Mouse (Mus musculus) erythroblast, embryonic 14.5 days (primary cell): ENCODE data around the gene Hoxd8. TPM values are rescaled to one million over a fixed set of nuclear protein-coding genes. Genes with fewer than 3 reads are reported as not detected.

Experiments
- H3K27me3 ChIP-seq: 2 replicates; pipeline ENCODE4 v1.6.1; 2012; ENCODE audit warnings: inconsistent platforms; ENCODE audit not compliant: control insufficient read depth
- H3K36me3 ChIP-seq: 2 replicates; pipeline ENCODE4 v1.6.1; 2012; ENCODE audit warnings: mild to moderate bottlenecking, inconsistent platforms; ENCODE audit not compliant: control insufficient read depth
- H3K4me1 ChIP-seq: 2 replicates; pipeline ENCODE4 v1.6.1; 2012; ENCODE audit warnings: inconsistent platforms; ENCODE audit not compliant: control insufficient read depth
- H3K4me3 ChIP-seq: replicated peaks from 2 replicates; pipeline ENCODE3; 2012; ENCODE audit warnings: moderate library complexity, mild to moderate bottlenecking, inconsistent platforms
- H3K9me3 ChIP-seq: 2 replicates; pipeline ENCODE4 v1.6.1; 2012; ENCODE audit warnings: low read length, inconsistent platforms, mixed read lengths; ENCODE audit not compliant: control insufficient read depth
- GATA1 ChIP-seq: IDR thresholded peaks from 2 replicates; pipeline ENCODE4 v1.6.1; 2012; ENCODE audit warnings: low read length, inconsistent platforms, mixed read lengths
- TAL1 ChIP-seq: IDR thresholded peaks from 3 replicates; pipeline ENCODE4 v1.6.1; 2012; ENCODE audit warnings: low read length, inconsistent platforms, mixed read lengths
- polyA plus RNA-seq: library from polyadenylated mRNA; stranded (reverse); fragments of >175 nt; gene quantifications from 2 replicates; pipeline ENCODE4 v1.2.3, GENCODE M21; 2012

Hoxd8 gene
- polyA plus RNA-seq, 1 experiment: not detected

GRCm38 (mm10) chr2:74741252-74741978, 37.0 kb downstream of the Hoxd8 start:
- no peaks in the 10 kb centered on the region for H3K9me3 ChIP-seq
- H3K27me3 ChIP-seq: peaks cover 98% of the 10 kb centered on the region
- no peaks in the 10 kb centered on the region for H3K4me1 ChIP-seq
- no peak overlapping the region for H3K4me3 ChIP-seq
- no peaks in the 10 kb centered on the region for H3K36me3 ChIP-seq
- no peak for TF ChIP-seq TAL1
- TF ChIP-seq GATA1: no peak

GRCm38 (mm10) chr2:74741979-74742277, 37.5 kb downstream of the Hoxd8 start:
- peaks cover 98% of the 10 kb centered on the region for H3K27me3 ChIP-seq
- H3K4me1 ChIP-seq: no peaks in the 10 kb centered on the region
- H3K36me3 ChIP-seq: no peaks in the 10 kb centered on the region
- no peaks in the 10 kb centered on the region for H3K9me3 ChIP-seq
- no peak overlapping the region for H3K4me3 ChIP-seq
- no peak for TF ChIP-seq TAL1
- no peak for TF ChIP-seq GATA1

- Histone ChIP-seq H3K4me3 (no peak overlapping the region), H3K36me3 (no peaks in the 10 kb centered on the region), H3K27me3 (peaks cover 98% of the 10 kb centered on the region), H3K4me1 (no peaks in the 10 kb centered on the region), H3K9me3 (no peaks in the 10 kb centered on the region; the same call in 1 of the 2 replicates)
- TF ChIP-seq GATA1 (no peak), TAL1 (no peak)
Measured at GRCm38 (mm10) chr2:74745540-74746297, 41.3 kb downstream of the Hoxd8 start.

GRCm38 (mm10) chr2:74746298-74746921, 42.0 kb downstream of the Hoxd8 start:
- H3K27me3 ChIP-seq: peaks cover 98% of the 10 kb centered on the region
- TF ChIP-seq TAL1 (no peak), GATA1 (no peak)
- H3K4me1 ChIP-seq: no peaks in the 10 kb centered on the region
- no peaks in the 10 kb centered on the region; the same call in 1 of the 2 replicates for H3K9me3 ChIP-seq
- no peak overlapping the region for H3K4me3 ChIP-seq
- H3K36me3 ChIP-seq: no peaks in the 10 kb centered on the region

- peaks cover 98% of the 10 kb centered on the region for H3K27me3 ChIP-seq
- TF ChIP-seq GATA1 (no peak), TAL1 (no peak)
Measured at GRCm38 (mm10) chr2:74747006-74747405, 42.6 kb downstream of the Hoxd8 start.

GRCm38 (mm10) chr2:74747661-74748141, 43.3 kb downstream of the Hoxd8 start:
- TF ChIP-seq GATA1 (no peak), TAL1 (no peak)
- H3K4me1 ChIP-seq: no peaks in the 10 kb centered on the region
- H3K9me3 ChIP-seq: no peaks in the 10 kb centered on the region; the same call in 1 of the 2 replicates
- H3K27me3 ChIP-seq: peaks cover 98% of the 10 kb centered on the region
- H3K4me3 ChIP-seq: no peak overlapping the region
- no peaks in the 10 kb centered on the region for H3K36me3 ChIP-seq

More at GRCm38 (mm10) chr2:74747006-74747405, 42.6 kb downstream of the Hoxd8 start:
- H3K9me3 ChIP-seq: no peaks in the 10 kb centered on the region; the same call in 1 of the 2 replicates
- no peaks in the 10 kb centered on the region for H3K4me1 ChIP-seq
- no peaks in the 10 kb centered on the region for H3K36me3 ChIP-seq
- H3K4me3 ChIP-seq: no peak overlapping the region

GRCm38 (mm10) chr2:74748436-74748995, 44.1 kb downstream of the Hoxd8 start:
- H3K36me3 ChIP-seq: no peaks in the 10 kb centered on the region
- no peaks in the 10 kb centered on the region for H3K4me1 ChIP-seq
- TF ChIP-seq TAL1 (no peak), GATA1 (no peak)
- no peaks in the 10 kb centered on the region; the same call in 1 of the 2 replicates for H3K9me3 ChIP-seq
- H3K27me3 ChIP-seq: peaks cover 100% of the 10 kb centered on the region
- no peak overlapping the region for H3K4me3 ChIP-seq

- H3K9me3 ChIP-seq: no peaks in the 10 kb centered on the region; the same call in 1 of the 2 replicates
- H3K4me1 ChIP-seq: no peaks in the 10 kb centered on the region
- H3K27me3 ChIP-seq: peaks cover 100% of the 10 kb centered on the region
- no peak for TF ChIP-seq TAL1
- TF ChIP-seq GATA1: no peak
- no peak overlapping the region for H3K4me3 ChIP-seq
- H3K36me3 ChIP-seq: no peaks in the 10 kb centered on the region
Measured at GRCm38 (mm10) chr2:74749337-74750121, 45.1 kb downstream of the Hoxd8 start.
